Mouse (Mus musculus) gastrocnemius, postnatal 36 days (tissue): Measurements from ENCODE around the gene Rnf126. TPM values are rescaled to one million over a fixed set of nuclear protein-coding genes. Genes with fewer than 3 reads are reported as not detected.
A peak's percentile ranks its signal among the peaks of the same experiment; 100 is the strongest.

Source experiments
- DNase-seq, 2 experiments: peaks; one replicate each; pipeline ENCODE4 v3.0.0; 2022
- intact Hi-C: fragments of 180-260 bp; cut with DNase I; formaldehyde crosslinking; loops from one replicate; pipeline ENCODE4 v1.15.1; 2025
- total RNA-seq, 2 experiments: library from RNA; stranded (reverse); gene quantifications; 2 replicates each; pipeline ENCODE4 v1.2.3; 2021

Rnf126 gene
- total RNA-seq, 2 experiments from 2014 or later: 35.1 to 40.1 TPM

GRCm38 (mm10) chr10:79709307-79709706 is 57.4 kb downstream of the Rnf126 start:
- intact Hi-C loops: no loop called here
- no peak for DNase-seq

DNA sequence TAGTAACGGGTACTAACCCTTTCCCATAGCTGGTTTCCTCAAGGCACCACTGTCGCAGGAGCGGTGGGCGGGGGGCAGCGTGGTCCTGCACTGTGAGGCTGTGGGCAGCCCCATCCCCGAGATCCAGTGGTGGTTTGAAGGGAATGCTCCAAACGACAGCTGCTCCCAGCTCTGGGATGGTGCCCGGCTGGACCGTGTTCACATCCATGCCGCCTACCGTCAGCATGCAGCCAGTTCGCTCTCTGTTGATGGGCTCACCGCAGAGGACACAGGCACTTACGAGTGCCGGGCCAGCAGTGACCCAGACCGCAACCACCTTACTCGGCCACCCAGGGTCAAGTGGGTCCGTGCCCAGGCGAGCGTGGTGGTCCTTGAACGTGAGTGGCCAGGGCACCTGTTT is 58.1 kb downstream of the Rnf126 start:
- intact Hi-C loops: no loop called here
- DNase-seq: peak in 1 of 2 experiments; percentile 23

Other genes with a start within 250 kb of the Rnf126 start
- under 1 TPM; 0.56 to 0.96 TPM for gene Plpp2, start 233.2 kb downstream of the Rnf126 start, total RNA-seq
- gene Mier2, start 211.8 kb downstream of the Rnf126 start, total RNA-seq: 10 to 100 TPM; 14.0 to 15.2 TPM
- not detected for gene Theg, start 179.6 kb downstream of the Rnf126 start, total RNA-seq
- under 1 TPM; 0.10 to 0.25 TPM for gene C2cd4c, start 152.9 kb downstream of the Rnf126 start, total RNA-seq
- 1 to 10 TPM; 2.3 to 2.5 TPM for gene Shc2, start 129.0 kb downstream of the Rnf126 start, total RNA-seq
- gene Odf3l2, start 121.2 kb downstream of the Rnf126 start, total RNA-seq: 10 to 100 TPM; 55.1 to 58.1 TPM
- not detected for gene Madcam1, start 102.4 kb downstream of the Rnf126 start, total RNA-seq
- gene Tpgs1, start 97.6 kb downstream of the Rnf126 start, total RNA-seq: 10 to 100 TPM; 19.2 to 19.6 TPM
- 100 to 1,000 TPM; 344 to 378 TPM for gene Cdc34, start 84.8 kb downstream of the Rnf126 start, total RNA-seq
- gene Gzmm, start 77.9 kb downstream of the Rnf126 start, total RNA-seq: 1 to 10 TPM; 4.4 to 6.0 TPM
- gene Bsg, start 62.5 kb downstream of the Rnf126 start, total RNA-seq: 100 to 1,000 TPM; 528 to 635 TPM
- under 1 TPM; 0.72 to 0.79 TPM for gene Hcn2, start 50.3 kb downstream of the Rnf126 start, total RNA-seq
- 10 to 100 TPM; 29.4 to 33.2 TPM for gene Polrmt, start 20.4 kb downstream of the Rnf126 start, total RNA-seq
- gene Fgf22, start 11.9 kb downstream of the Rnf126 start, total RNA-seq: not detected
- gene Fstl3, start 10.3 kb upstream of the Rnf126 start, total RNA-seq: 1 to 10 TPM; 1.2 to 1.8 TPM
- not detected for gene Prss57, start 24.0 kb upstream of the Rnf126 start, total RNA-seq
- 10 to 100 TPM; 13.8 to 21.4 TPM for gene Palm, start 26.6 kb upstream of the Rnf126 start, total RNA-seq
- gene Misp, start 54.0 kb upstream of the Rnf126 start, total RNA-seq: not detected
- 10 to 100 TPM; 17.2 to 17.4 TPM for gene Ptbp1, start 87.5 kb upstream of the Rnf126 start, total RNA-seq
- not detected for gene Prtn3, start 107.5 kb upstream of the Rnf126 start, total RNA-seq
- gene Plppr3, start 107.7 kb upstream of the Rnf126 start, total RNA-seq: not detected
- not detected for gene Elane, start 119.3 kb upstream of the Rnf126 start, total RNA-seq
- 10 to 100 TPM; 47.6 to 86.0 TPM for gene Cfd, start 123.9 kb upstream of the Rnf126 start, total RNA-seq
- gene Med16, start 142.0 kb upstream of the Rnf126 start, total RNA-seq: 10 to 100 TPM; 27.5 to 35.3 TPM
- gene Gm26602, start 143.9 kb upstream of the Rnf126 start, total RNA-seq: not detected
- under 1 TPM in 1 of 2 experiments, not detected in 1; 0.23 TPM for gene Kiss1r, start 150.0 kb upstream of the Rnf126 start, total RNA-seq
- 100 to 1,000 TPM; 114 to 118 TPM for gene R3hdm4, start 154.3 kb upstream of the Rnf126 start, total RNA-seq
- gene Arid3a, start 160.1 kb upstream of the Rnf126 start, total RNA-seq: 1 to 10 TPM; 1.3 to 1.8 TPM
- 10 to 100 TPM; 17.5 to 23.9 TPM for gene Wdr18, start 193.2 kb upstream of the Rnf126 start, total RNA-seq
- gene Grin3b, start 203.8 kb upstream of the Rnf126 start, total RNA-seq: under 1 TPM; 0.07 to 0.15 TPM
- gene Tmem259, start 217.4 kb upstream of the Rnf126 start, total RNA-seq: 10 to 100 TPM; 71.5 to 72.4 TPM
- gene Cnn2, start 221.6 kb upstream of the Rnf126 start, total RNA-seq: 1 to 10 TPM; 5.2 to 6.0 TPM
- gene Abca7, start 229.5 kb upstream of the Rnf126 start, total RNA-seq: 1 to 10 TPM; 5.4 to 5.8 TPM
- gene Arhgap45, start 249.7 kb upstream of the Rnf126 start, total RNA-seq: 1 to 10 TPM; 1.1 to 2.7 TPM